Mouse (Mus musculus): ENCODE data around the gene BC107364. TPM values are rescaled to one million over a fixed set of nuclear protein-coding genes. Genes with fewer than 3 reads are reported as not detected.
"Not testable (repeated sequence)": the region's sequence is repeated elsewhere in the genome, so short reads cannot be mapped to it uniquely, and the experiment has no call there.

BC107364 gene
- total RNA-seq, 2 experiments from 2014 or later: not detected

GRCm38 (mm10) chr3:96450586-96450896 is 1.6 kb downstream of the BC107364 start:
- intact Hi-C loops (cut with DNase I); H3K27ac ChIP-seq; H3K4me3 ChIP-seq; DNase-seq: not testable (repeated sequence)

GRCm38 (mm10) chr3:96449762-96450585 is 2.1 kb downstream of the BC107364 start:
- H3K27ac ChIP-seq; DNase-seq; H3K4me3 ChIP-seq; intact Hi-C loops (cut with DNase I): not testable (repeated sequence)

- H3K4me3 ChIP-seq: no peak overlapping the region
- no peak for TF ChIP-seq CTCF (IDR thresholded peaks at IDR 0.05)
- intact Hi-C loops (cut with DNase I): no loop called here
- DNase-seq: no peak
- H3K27ac ChIP-seq: no peak overlapping the region
Measured at GRCm38 (mm10) chr3:96445436-96445835, 6.7 kb downstream of the BC107364 start.

GRCm38 (mm10) chr3:96440578-96440977 is 11.5 kb downstream of the BC107364 start:
- intact Hi-C loops (cut with DNase I): loop anchor here (5.0 kb wide), 1 partner anchor 163 kb away; no protein-coding TSS in a partner anchor
- TF ChIP-seq CTCF (IDR thresholded peaks at IDR 0.05): peak; percentile 92
- H3K4me3 ChIP-seq: no peak overlapping the region
- peak; percentile 67 for DNase-seq
- H3K27ac ChIP-seq: no peak overlapping the region

GRCm38 (mm10) chr3:96435557-96436091 is 16.5 kb downstream of the BC107364 start:
- intact Hi-C loops (cut with DNase I): no loop called here
- no peak overlapping the region for H3K4me3 ChIP-seq

GRCm38 (mm10) chr3:96432207-96432606 is 19.9 kb downstream of the BC107364 start:
- intact Hi-C loops (cut with DNase I): no loop called here
- Histone ChIP-seq H3K4me3 (no peak overlapping the region), H3K27ac (no peak overlapping the region)
- no peak for TF ChIP-seq CTCF (IDR thresholded peaks at IDR 0.05)
- no peak for DNase-seq

More at GRCm38 (mm10) chr3:96435557-96436091, 16.5 kb downstream of the BC107364 start:
- DNase-seq: no peak
- no peak overlapping the region for H3K27ac ChIP-seq
- TF ChIP-seq CTCF (IDR thresholded peaks at IDR 0.05): no peak

GRCm38 (mm10) chr3:96429819-96430132 is 22.3 kb downstream of the BC107364 start:
- intact Hi-C loops (cut with DNase I): no loop called here
- TF ChIP-seq CTCF (IDR thresholded peaks at IDR 0.05): no peak
- H3K4me3 ChIP-seq: no peak overlapping the region

GRCm38 (mm10) chr3:96428941-96429818 is 22.9 kb downstream of the BC107364 start:
- DNase-seq: no peak
- no peak overlapping the region for H3K4me3 ChIP-seq
- H3K27ac ChIP-seq: no peak overlapping the region
- intact Hi-C loops (cut with DNase I): no loop called here
- no peak for TF ChIP-seq CTCF (IDR thresholded peaks at IDR 0.05)

More at GRCm38 (mm10) chr3:96429819-96430132, 22.3 kb downstream of the BC107364 start:
- no peak for DNase-seq
- no peak overlapping the region for H3K27ac ChIP-seq

GRCm38 (mm10) chr3:96427761-96428462 is 24.2 kb downstream of the BC107364 start:
- no peak overlapping the region for H3K4me3 ChIP-seq

GRCm38 (mm10) chr3:96427311-96427710 is 24.8 kb downstream of the BC107364 start:
- no peak for DNase-seq
- intact Hi-C loops (cut with DNase I): no loop called here
- no peak overlapping the region for H3K4me3 ChIP-seq
- no peak overlapping the region for H3K27ac ChIP-seq
- TF ChIP-seq CTCF (IDR thresholded peaks at IDR 0.05): no peak

More at GRCm38 (mm10) chr3:96427761-96428462, 24.2 kb downstream of the BC107364 start:
- intact Hi-C loops (cut with DNase I): no loop called here
- H3K27ac ChIP-seq: no peak overlapping the region
- no peak for DNase-seq
- peak; percentile 47 for TF ChIP-seq CTCF (IDR thresholded peaks at IDR 0.05)

- no peak for TF ChIP-seq CTCF (IDR thresholded peaks at IDR 0.05)
- DNase-seq: no peak
- intact Hi-C loops (cut with DNase I): no loop called here
- H3K27ac ChIP-seq: no peak overlapping the region
- H3K4me3 ChIP-seq: no peak overlapping the region
Measured at GRCm38 (mm10) chr3:96426268-96426667, 25.8 kb downstream of the BC107364 start.

- DNase-seq; H3K4me3 ChIP-seq; intact Hi-C loops (cut with DNase I): not testable (repeated sequence)
Measured at GRCm38 (mm10) chr3:96424447-96424846, 27.7 kb downstream of the BC107364 start.

More at GRCm38 (mm10) chr3:96424447-96424846, 27.7 kb downstream of the BC107364 start:
- not testable (repeated sequence) for H3K27ac ChIP-seq

All from gastrocnemius, adult 2 months (tissue).